Mouse (Mus musculus) heart, embryonic 12.5 days (tissue): ENCODE measurements around the gene Prune1. TPM values are rescaled to one million over a fixed set of nuclear protein-coding genes. Genes with fewer than 3 reads are reported as not detected.

Experiments used
- ATAC-seq: fragments of 200-750 bp; cut with Nextera tagmentation; 2 replicates; pipeline ENCODE4 v1.8.0; 2017; ENCODE audit warnings: moderate TSS enrichment, moderate library complexity; ENCODE audit not compliant: insufficient number of reproducible peaks, low FRiP score
- H3K27ac ChIP-seq: fragments of 300-500 bp; sonication (generic); 2 replicates; pipeline ENCODE4 v1.5.1; 2016; ENCODE audit warnings: mild to moderate bottlenecking, moderate library complexity; ENCODE audit not compliant: poor library complexity, severe bottlenecking
- H3K27me3 ChIP-seq: fragments of 300-500 bp; sonication (generic); replicated peaks from 2 replicates; pipeline ENCODE4 v1.6.1; 2016; ENCODE audit warnings: mild to moderate bottlenecking, moderate library complexity
- H3K36me3 ChIP-seq: fragments of 300-500 bp; sonication (generic); 2 replicates; pipeline ENCODE4 v1.6.1; 2016; ENCODE audit warnings: mild to moderate bottlenecking, moderate library complexity
- H3K4me1 ChIP-seq: fragments of 300-500 bp; sonication (generic); replicated peaks from 2 replicates; pipeline ENCODE4 v1.6.1; 2016; ENCODE audit warnings: mild to moderate bottlenecking
- H3K4me2 ChIP-seq: fragments of 300-500 bp; sonication (generic); 2 replicates; pipeline ENCODE4 v1.6.1; 2016; ENCODE audit warnings: mild to moderate bottlenecking, moderate library complexity
- H3K4me3 ChIP-seq: fragments of 300-500 bp; sonication (generic); 2 replicates; pipeline ENCODE4 v1.5.1; 2016; ENCODE audit warnings: mild to moderate bottlenecking
- H3K9ac ChIP-seq: fragments of 300-500 bp; sonication (generic); 2 replicates; pipeline ENCODE4 v1.6.1; 2016; ENCODE audit warnings: mild to moderate bottlenecking, moderate library complexity
- H3K9me3 ChIP-seq: fragments of 300-500 bp; sonication (generic); replicated peaks from 2 replicates; pipeline ENCODE4 v1.6.1; 2016; ENCODE audit warnings: mild to moderate bottlenecking, moderate library complexity
- WGBS: fragments of 180-500 bp; shearing (Covaris S2); methylation state at CpG from one replicate; pipeline ENCODE4 v1.1.7; 2016; 5-methylcytosine and 5-hydroxymethylcytosine counted together
- polyA plus RNA-seq: library from polyadenylated mRNA; unstranded; fragments of >200 nt; fragmentation: Nextera tagmentation; extraction: Ambion mirVana; gene quantifications from 2 replicates; pipeline ENCODE4 v1.2.1, GENCODE M21; 2016

Prune1 gene
- polyA plus RNA-seq, 1 experiment from 2014 or later = 29.5 TPM

DNA sequence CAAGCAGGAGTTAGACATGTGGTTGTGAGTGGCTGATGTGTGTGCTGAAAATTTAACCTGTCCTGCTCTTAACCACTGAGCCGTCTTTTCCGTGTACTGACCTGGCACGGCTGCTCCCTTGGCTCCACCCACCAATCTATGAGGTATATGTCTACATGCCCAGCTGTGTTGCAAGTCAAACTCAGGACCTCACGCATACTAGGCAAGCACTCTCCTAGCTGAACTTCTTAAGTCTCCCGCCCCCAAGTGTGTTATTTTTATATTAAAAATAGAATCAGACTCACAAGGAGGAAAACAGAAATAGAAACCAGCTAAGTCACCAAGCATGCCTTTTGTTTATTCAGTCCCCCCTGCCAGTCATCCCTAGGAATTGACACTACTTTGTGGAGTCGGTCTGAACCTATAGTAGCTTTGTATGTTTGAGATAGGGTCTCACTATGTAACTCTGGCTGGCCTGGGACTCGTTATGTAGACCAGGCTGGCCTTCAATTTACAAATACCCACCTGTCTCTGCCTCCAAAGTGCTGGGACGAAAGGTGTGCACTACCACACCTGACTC, 44.3 kb downstream of the Prune1 start:
- no peak for ATAC-seq
- WGBS = 78% methylated on average over 8 of the region's 8 CpGs
- H3K9me3 ChIP-seq = 0 out of 2 replicates have a peak, but pooled peaks cover 6% of the 10 kb centered on the region
- no peak overlapping the region for H3K4me3 ChIP-seq
- H3K9ac ChIP-seq = no peak overlapping the region
- no peaks in the 10 kb centered on the region for H3K27me3 ChIP-seq
- H3K36me3 ChIP-seq = peaks cover 58% of the 10 kb centered on the region
- H3K4me2 ChIP-seq = no peak overlapping the region
- H3K4me1 ChIP-seq = peaks cover 16% of the 10 kb centered on the region
- no peak overlapping the region for H3K27ac ChIP-seq

- no peaks in the 10 kb centered on the region for H3K27me3 ChIP-seq
- WGBS = 88% methylated on average over 23 of the region's 23 CpGs
- ATAC-seq = no peak
- H3K27ac ChIP-seq = no peak overlapping the region
- H3K36me3 ChIP-seq = peaks cover 73% of the 10 kb centered on the region
- H3K9ac ChIP-seq = no peak overlapping the region
- H3K4me1 ChIP-seq = peaks cover 32% of the 10 kb centered on the region
- H3K4me2 ChIP-seq = no peak overlapping the region
- H3K9me3 ChIP-seq = 0 out of 2 replicates have a peak, but pooled peaks cover 6% of the 10 kb centered on the region
- H3K4me3 ChIP-seq = no peak overlapping the region
Measured at GRCm38 (mm10) chr3:95235386-95236301, 46.2 kb downstream of the Prune1 start.

- no peak for ATAC-seq
- Histone ChIP-seq H3K4me1 (peaks cover 42% of the 10 kb centered on the region), H3K27me3 (no peaks in the 10 kb centered on the region), H3K27ac (no peak overlapping the region), H3K4me2 (no peak overlapping the region), H3K9me3 (0 out of 2 replicates have a peak, but pooled peaks cover 6% of the 10 kb centered on the region), H3K4me3 (no peak overlapping the region), H3K9ac (no peak overlapping the region), H3K36me3 (peaks cover 73% of the 10 kb centered on the region)
- 87% methylated on average over 16 of the region's 16 CpGs for WGBS
Measured at GRCm38 (mm10) chr3:95233303-95233980, 48.4 kb downstream of the Prune1 start.

DNA sequence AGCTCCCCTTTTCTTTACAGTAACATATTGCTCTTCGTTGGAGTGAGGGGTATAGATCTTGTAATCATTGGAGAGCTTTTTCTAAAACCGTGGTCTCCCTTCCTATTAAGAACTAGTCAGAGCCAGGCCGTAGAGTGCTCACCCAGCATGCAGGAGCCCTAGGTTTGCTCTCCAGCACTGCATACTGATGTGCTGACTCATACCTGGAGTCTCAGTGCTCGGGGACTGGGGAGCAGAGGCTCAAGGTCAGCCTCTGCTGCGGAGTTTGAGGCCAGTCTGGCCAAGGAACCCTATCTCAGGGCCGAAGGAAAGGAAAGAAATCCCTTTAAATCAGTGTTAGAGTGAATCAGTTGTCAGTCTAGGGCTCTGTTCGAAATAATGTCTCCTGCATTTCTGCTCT, 49.1 kb downstream of the Prune1 start:
- Histone ChIP-seq H3K36me3 (peaks cover 66% of the 10 kb centered on the region), H3K9ac (no peak overlapping the region), H3K9me3 (no peaks in the 10 kb centered on the region), H3K27me3 (no peaks in the 10 kb centered on the region), H3K4me1 (peaks cover 42% of the 10 kb centered on the region), H3K27ac (peak overlapping the region; percentile 38; the same call in 1 of the 2 replicates), H3K4me3 (no peak overlapping the region), H3K4me2 (no peak overlapping the region)
- 57% methylated on average over 7 of the region's 7 CpGs for WGBS
- no peak for ATAC-seq

- Histone ChIP-seq H3K36me3 (peaks cover 57% of the 10 kb centered on the region), H3K9ac (peak within 1 kb of the TSS; percentile 61)
Measured at GRCm38 (mm10) chr3:95231298-95232221, 50.3 kb downstream of the Prune1 start, which contains the start of gene Mllt11. Mllt11 (minus strand) TSS chr3:95232171.

DNA sequence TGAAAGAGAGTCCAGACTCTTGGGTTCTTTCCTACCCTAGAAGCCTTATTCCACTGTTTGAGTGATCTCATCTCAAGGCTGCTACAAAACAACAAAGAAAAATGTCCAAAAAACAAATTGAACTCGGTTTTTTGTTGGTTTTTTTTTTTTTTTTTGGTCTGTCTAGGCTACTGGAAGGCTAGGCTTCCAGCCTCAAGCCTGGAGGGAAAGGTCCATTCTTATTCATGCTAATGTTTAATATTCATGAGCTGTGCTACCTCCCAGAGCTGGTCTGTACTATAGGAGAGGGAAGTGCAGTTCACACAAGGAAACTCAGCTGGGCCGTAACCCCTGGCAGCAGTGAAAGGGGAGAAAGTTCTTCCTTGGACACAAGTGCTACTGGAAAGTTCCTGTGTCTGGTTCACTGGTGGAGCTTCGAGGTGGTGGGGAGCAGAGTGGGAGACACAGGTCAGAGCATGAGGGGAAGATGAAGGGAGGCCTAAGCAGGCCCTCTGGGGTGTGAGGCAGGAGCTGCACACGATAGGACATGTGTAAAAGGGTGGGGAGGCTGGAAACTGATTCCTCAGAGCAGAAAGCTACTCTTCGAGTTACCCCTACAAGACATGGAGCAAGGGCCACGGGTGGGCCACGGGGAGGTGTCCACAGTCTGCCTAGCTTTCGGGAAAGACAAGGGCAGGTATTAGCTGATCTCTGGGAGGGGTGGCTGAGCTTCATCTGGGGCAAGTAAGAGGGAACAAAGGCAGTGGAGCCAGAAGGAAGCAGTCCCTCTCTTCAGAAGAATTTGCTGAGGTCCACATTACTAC, 51.2 kb downstream of the Prune1 start:
- H3K9me3 ChIP-seq = no peaks in the 10 kb centered on the region
- 51% methylated on average over 8 of the region's 8 CpGs for WGBS
- peak overlapping the region; percentile 88 for H3K27ac ChIP-seq
- peaks cover 51% of the 10 kb centered on the region for H3K36me3 ChIP-seq
- H3K4me3 ChIP-seq = peak overlapping the region; percentile 97
- peak overlapping the region; percentile 98 for H3K9ac ChIP-seq
- H3K4me2 ChIP-seq = peak overlapping the region; percentile 86
- H3K27me3 ChIP-seq = no peaks in the 10 kb centered on the region
- no peak for ATAC-seq
- peaks cover 53% of the 10 kb centered on the region for H3K4me1 ChIP-seq

More at GRCm38 (mm10) chr3:95231298-95232221, 50.3 kb downstream of the Prune1 start, which contains the start of gene Mllt11:
- WGBS = 74% methylated on average over 13 of the region's 13 CpGs
- peak within 1 kb of the TSS; percentile 88 for H3K27ac ChIP-seq
- peaks cover 46% of the 10 kb centered on the region for H3K4me1 ChIP-seq
- peak within 1 kb of the TSS; percentile 86 for H3K4me2 ChIP-seq
- no peaks in the 10 kb centered on the region for H3K27me3 ChIP-seq
- H3K4me3 ChIP-seq = peak within 1 kb of the TSS; percentile 26
- ATAC-seq = no peak
- no peaks in the 10 kb centered on the region for H3K9me3 ChIP-seq

GRCm38 (mm10) chr3:95229781-95230494, 51.9 kb downstream of the Prune1 start:
- peak overlapping the region; percentile 97 for H3K4me3 ChIP-seq
- peak overlapping the region; percentile 86 for H3K4me2 ChIP-seq
- peaks cover 51% of the 10 kb centered on the region for H3K36me3 ChIP-seq
- ATAC-seq = peak; percentile 31
- H3K27me3 ChIP-seq = no peaks in the 10 kb centered on the region
- H3K9me3 ChIP-seq = no peaks in the 10 kb centered on the region
- 8% methylated on average over 13 of the region's 13 CpGs for WGBS
- peak overlapping the region; percentile 88 for H3K27ac ChIP-seq
- peaks cover 54% of the 10 kb centered on the region for H3K4me1 ChIP-seq
- peak overlapping the region; percentile 98 for H3K9ac ChIP-seq

DNA sequence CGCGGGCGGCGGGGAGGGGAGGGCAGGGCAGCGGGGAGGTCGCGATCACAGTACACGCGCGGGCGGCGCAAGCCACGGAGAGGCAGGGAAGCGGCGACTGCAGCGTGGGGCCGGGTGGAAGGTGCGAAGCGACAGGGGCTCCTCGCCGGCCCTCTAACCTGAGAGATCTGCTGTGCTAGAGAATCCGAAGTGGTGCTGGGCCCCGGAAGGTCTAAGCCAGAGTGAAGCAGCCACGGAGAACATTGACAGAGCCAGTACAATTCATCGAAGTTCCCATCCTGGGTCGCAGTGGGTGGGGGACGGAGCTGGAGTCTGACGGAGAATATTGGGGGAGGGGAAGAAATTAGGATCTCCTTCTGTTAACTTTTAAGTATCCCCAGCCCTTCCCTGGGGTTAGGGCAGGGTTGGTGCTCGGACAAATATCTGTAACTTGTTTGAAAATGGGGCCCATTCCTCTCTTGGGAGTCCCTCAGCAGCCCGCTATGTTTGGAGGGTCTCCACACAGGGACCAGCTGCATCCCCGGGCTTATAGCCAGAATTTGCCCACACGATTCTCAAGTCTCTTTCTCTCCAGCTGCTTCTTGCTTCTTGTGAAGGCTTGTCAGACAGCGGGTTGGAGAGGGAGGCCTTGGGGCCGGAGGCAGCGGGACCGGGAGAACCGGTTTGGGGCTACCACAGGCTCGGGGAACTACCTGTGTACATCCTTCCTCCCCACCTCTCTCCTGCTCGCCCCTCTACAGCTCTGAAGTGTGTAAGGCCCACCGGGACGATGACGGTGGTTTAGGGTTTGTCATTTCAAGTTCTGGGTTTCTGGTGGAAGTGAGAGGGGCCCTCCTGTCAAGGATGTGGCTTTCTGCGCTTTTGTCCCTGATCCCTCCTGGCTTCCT, 52.7 kb downstream of the Prune1 start:
- H3K4me1 ChIP-seq = peaks cover 58% of the 10 kb centered on the region

More for the DNA sequence above, 52.7 kb downstream of the Prune1 start:
- under 1% methylated on average over 38 of the region's 43 CpGs for WGBS
- peak overlapping the region; percentile 88 for H3K27ac ChIP-seq
- no peaks in the 10 kb centered on the region for H3K9me3 ChIP-seq
- ATAC-seq = no peak
- H3K27me3 ChIP-seq = no peaks in the 10 kb centered on the region
- peak overlapping the region; percentile 86 for H3K4me2 ChIP-seq
- peaks cover 45% of the 10 kb centered on the region for H3K36me3 ChIP-seq
- peak overlapping the region; percentile 98 for H3K9ac ChIP-seq
- H3K4me3 ChIP-seq = peak overlapping the region; percentile 97
